Mouse (Mus musculus) left cerebral cortex, adult 9 months (tissue): ENCODE measurements at regions not wholly inside any gene's neighbourhood (a gene's known extent, or its start where the extent isn't known, plus 50 kb on each side); places are given as distances from the start of the nearest gene placed in this dataset.

ENCODE experiments used
- DNase-seq, 2 experiments: peaks; one replicate each; pipeline ENCODE4 v3.0.0; 2022; ENCODE audit warnings: low spot score in 2 of 2

- DNase-seq = no peak
These were observed 120.8 kb downstream of the Pja1 start for GRCm38 (mm10) chrX:99350233-99350632.

- DNase-seq = no peak
These were observed 130.8 kb downstream of the Pja1 start for GRCm38 (mm10) chrX:99340223-99340622.

- no peak for DNase-seq
These were observed 131.8 kb downstream of the Pja1 start for GRCm38 (mm10) chrX:99339081-99339876.

GRCm38 (mm10) chrX:99336616-99337553 lies 134.2 kb downstream of the Pja1 start:
- no peak for DNase-seq

- no peak for DNase-seq
These were observed 135.0 kb downstream of the Pja1 start for GRCm38 (mm10) chrX:99335886-99336589.

DNA sequence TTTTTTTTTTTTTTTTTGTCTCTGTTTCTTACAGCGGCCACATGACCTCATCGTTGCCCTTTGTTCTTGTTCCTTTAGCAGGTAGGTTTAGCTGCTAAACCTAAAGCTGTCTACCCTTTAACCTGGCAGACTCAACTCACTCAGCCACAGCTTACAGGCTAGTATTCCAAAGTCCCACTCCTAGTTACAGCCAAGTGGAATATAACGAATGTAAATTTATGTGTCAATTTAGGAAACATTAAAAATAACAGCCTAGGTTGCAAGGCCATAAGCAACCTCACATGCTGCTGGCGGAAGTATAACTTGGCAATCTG lies 138.7 kb downstream of the Pja1 start:
- DNase-seq = no peak

DNA sequence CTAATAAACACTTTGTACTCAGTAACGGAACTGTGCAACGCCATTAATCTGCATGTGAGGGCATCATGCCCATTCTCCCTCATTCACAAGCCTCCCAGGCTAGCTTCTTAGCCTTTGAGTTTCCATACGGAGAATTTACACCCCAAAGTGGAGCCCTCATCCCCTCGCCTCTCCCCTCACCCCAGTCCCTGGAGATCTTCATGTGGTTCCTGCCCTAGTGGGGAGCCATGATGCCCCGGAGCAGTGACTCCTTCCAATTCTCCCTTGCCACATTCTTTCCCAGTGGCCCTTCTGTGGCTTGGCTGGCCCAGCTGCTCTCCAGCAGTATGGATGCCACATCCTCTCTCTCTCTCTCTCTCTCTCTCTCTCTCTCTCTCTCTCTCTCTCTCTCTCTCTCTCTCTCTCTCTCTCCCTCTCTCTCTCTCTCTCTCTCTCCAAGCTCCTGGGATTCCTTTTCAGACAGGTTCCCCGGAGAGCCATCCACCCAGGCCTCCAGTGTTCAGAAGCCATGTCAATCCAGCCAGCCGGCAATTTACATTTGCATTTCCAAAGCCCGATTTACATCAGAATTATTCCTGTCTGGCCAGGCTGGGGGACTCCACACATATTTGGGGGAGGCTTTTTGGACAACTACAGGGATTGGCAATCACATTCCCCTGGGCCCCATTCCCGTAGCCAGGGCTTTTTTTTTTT lies 139.2 kb downstream of the Pja1 start:
- no peak for DNase-seq

- DNase-seq = no peak
These were observed 140.7 kb downstream of the Pja1 start for GRCm38 (mm10) chrX:99330386-99330785.

- DNase-seq = no peak
These were observed 142.5 kb downstream of the Pja1 start for GRCm38 (mm10) chrX:99328576-99328975.

DNA sequence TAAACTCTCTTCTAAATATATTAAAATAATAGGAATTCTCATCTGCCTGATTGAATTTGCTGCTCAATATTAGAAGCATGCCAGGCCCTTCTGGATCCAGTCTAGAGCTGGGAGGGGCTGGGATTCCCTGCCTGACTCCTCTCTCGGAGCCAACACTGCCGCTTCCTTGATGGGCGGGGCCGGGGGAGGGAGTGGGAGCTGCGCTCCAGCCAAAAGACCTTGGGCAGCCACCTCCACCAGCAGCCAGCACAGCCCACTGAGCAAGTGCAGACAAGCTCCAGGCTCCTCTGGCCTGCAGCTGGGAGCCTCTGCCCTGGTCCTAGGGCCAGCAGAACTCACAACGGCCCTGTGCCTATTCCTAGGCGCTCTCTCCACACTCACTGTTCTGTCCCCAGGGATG lies 144.9 kb downstream of the Pja1 start:
- no peak for DNase-seq

GRCm38 (mm10) chrX:99325460-99325859 lies 145.6 kb downstream of the Pja1 start:
- DNase-seq = no peak

DNA sequence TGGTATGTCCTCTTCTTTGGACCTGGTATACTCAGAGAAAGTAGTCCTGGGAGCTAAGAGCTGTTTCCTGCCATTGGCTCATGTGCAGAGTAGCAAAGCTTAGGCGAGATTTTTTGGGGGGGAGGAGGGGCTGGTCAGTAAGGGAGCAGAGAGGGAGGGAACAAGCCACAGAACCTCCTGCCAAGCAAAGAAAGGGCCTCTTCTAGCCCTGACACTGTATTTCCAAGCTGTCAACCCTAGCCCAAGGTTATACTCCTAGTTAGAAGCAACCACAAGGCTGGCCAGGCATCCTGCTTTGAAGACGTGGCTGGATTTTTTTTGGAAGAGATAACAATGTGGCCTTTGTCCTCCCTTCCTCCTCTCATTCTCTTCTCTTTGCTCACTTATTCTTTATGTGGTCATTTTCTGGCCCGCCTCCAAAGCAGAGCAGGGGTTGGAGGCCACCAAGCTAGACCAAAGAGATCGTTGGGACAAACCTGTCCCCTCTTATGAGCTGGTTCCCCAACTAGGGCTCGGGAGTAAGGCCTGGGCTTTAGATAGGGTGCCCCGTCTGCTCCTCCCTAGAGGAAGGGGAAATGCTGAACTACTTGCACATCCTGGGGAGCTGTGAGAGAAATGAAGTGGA lies 146.4 kb downstream of the Pja1 start:
- no peak for DNase-seq

DNA sequence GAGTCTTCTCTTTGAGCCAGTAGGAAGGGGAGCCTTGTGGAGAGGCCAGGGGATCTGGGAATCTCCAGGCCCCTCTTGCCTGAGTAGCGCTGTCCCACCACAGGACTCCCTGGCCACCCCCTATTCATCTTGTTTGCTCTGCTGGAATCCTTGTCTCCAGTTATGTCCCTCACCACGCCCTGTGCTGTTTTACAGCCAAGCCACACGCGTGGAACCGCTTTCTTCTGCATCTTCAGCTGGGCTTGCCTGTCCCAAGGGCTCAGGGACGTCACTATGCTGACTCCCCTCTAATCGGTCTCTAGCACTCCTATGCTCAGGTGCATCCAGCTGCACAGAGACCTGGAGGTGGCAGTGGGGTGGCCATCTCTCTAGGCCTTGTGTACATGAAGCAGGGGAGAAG lies 151.3 kb downstream of the Pja1 start:
- DNase-seq = no peak

GRCm38 (mm10) chrX:99319163-99319562 lies 151.9 kb downstream of the Pja1 start:
- no peak for DNase-seq

GRCm38 (mm10) chrX:99318141-99318540 lies 152.9 kb downstream of the Pja1 start:
- DNase-seq = no peak

GRCm38 (mm10) chrX:99317736-99318135 lies 153.3 kb downstream of the Pja1 start:
- DNase-seq = no peak

- DNase-seq = no peak
These were observed 154.5 kb downstream of the Pja1 start for GRCm38 (mm10) chrX:99316410-99317056.

DNA sequence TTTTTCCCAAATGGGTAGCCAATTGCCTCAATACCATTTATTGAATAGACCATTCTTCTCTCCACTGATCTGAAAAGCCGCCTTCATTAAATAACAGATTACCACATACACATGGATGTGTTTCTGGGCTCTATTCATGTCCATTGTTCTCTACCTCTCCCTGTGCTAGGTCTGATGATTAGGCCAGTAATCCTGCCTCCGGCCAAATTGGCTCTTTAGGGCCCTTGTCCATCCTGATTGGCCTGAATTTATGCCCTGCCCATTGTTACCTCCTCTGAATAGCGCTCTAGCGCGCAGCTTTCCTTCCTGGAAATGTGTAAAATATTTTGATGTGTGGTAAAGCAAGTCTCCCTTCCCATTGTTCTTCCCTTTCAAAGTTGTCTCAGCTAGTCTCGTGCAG lies 163.2 kb downstream of the Efnb1 start:
- no peak for DNase-seq

- DNase-seq = no peak
These were observed 158.8 kb downstream of the Efnb1 start for GRCm38 (mm10) chrX:99294726-99295125.

- DNase-seq = no peak
These were observed 158.0 kb downstream of the Efnb1 start for GRCm38 (mm10) chrX:99293967-99294366.

DNA sequence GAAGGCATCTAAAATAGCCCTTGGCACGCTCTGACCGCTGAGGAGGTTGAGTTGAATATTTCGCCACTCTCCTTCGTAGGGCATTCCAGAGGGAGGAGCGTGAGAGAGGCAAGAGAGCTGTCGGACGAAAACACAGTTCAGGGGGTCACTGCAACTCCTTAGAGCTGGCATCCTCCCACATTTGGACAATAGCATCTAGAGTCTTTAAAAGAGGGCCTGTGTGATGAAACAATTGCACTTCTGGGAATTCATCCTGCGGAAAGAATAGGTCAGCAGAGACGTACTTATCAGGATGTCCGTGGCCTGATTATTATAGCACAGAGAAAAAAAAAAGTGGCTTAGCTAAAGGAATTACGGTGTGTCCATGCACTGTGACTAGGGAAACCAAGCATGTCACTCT lies 156.8 kb downstream of the Efnb1 start:
- no peak for DNase-seq
